Mouse (Mus musculus) adrenal gland, adult 2 months (tissue): Measurements from ENCODE around the gene Ndfip2. TPM values are rescaled to one million over a fixed set of nuclear protein-coding genes. Genes with fewer than 3 reads are reported as not detected.

Experiments used
- DNase-seq: peaks from one replicate; pipeline ENCODE4 v3.0.0; 2021
- polyA plus RNA-seq: library from polyadenylated mRNA; depleted of rRNA; stranded (reverse); fragments of >200 nt; gene quantifications from 2 replicates; pipeline ENCODE4 v1.2.3, GENCODE M21; 2012
- total RNA-seq, 2 experiments: library from RNA; stranded (reverse); gene quantifications; 2 replicates each; pipeline ENCODE4 v1.2.3; 2021

Gene Ndfip2
- total and polyA plus RNA-seq, 3 experiments, result 33.3 to 45.6 (median 41.4) TPM

DNA sequence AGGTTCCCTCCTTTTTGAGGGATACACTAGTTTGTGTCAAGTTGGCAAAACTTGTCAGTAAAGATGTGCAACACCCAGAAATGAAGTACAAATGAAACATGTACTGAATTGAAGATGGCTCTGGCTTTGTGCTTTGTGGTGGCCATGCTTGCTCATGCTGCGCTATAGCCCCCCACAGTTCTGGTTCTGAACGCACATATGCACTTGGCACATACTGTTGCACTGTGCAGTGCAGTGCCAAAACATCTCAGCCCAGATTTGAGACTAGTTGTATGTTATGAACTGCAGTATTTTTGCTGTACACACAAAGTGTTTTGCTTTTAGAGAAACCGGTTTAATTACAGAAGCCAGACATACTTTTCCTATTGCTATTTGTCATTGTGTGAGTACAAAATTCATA lies 25.7 kb downstream of the Ndfip2 start:
- DNase-seq, result no peak

DNA sequence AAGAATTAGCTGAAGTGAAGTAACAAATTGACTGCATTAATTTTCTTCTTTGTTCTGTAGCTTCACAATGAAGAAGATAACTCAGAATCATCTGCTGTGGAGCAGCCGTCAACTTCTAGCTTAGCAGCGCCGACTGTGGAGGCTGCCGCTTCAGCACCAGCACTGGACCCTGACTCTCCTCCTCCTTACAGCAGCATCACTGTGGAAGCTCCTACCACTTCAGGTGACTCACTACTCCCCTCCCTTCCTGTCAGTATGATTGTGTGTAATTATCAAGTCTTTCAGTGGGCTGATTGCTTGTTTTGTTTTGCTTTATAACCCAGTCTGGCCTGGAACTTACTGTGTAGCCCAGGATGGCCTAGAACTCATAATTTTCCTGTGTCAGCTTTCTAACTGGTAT lies 29.2 kb downstream of the Ndfip2 start:
- DNase-seq, result no peak

DNA sequence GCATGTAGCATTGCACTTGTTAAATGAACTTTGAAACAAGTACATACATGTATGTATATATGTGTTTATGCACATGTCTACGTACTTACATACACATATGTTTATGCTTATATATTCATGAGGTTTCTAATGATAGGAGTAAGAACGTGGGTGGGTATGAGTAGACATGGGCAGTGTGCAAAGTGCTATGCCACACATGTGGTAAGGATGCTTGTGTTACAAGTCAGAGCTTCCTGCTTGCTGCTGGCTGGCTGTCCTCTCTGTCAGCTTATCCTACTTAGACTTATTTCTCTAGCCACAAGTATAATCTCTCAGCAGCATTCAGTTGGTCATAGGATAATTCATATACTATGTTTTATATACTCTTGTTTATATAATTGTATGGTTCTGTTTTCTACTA lies 29.6 kb downstream of the Ndfip2 start:
- no peak for DNase-seq

DNA sequence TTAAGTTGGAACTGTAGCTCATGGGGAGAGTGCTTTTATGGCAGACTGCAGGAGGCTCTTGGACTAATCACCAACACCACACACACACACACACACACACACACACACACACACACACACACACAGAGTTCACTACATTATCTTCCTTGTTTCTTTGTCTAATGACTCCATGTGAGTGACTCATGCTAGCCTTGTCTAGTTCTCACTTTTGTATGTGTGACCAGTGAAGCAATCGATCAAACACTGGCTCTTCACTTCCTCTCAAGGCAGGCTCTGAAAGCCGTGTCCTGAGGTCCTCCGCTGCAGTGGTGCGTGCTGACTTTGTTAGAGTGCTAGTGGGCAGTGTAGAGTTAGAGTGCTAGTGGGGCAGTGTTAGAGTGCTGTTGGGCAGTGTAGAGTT lies 30.2 kb downstream of the Ndfip2 start:
- peak; percentile 27 for DNase-seq

DNA sequence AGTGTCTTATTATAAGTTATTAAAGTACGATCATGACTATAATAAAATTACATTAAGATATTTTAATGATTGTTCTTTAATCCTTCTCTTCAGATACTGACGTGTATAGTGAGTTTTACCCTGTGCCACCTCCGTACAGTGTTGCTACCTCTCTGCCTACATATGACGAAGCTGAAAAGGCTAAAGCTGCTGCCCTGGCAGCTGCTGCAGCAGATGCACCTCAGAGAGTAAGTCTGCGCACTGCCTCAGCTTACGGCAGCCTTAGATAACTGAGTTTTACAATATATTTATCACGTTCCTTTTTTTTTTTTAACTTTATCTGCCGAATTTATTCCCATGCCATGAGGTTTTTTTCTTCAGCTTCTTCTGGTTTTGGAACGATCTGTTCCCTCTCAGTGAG lies 33.8 kb downstream of the Ndfip2 start:
- DNase-seq, result no peak

DNA sequence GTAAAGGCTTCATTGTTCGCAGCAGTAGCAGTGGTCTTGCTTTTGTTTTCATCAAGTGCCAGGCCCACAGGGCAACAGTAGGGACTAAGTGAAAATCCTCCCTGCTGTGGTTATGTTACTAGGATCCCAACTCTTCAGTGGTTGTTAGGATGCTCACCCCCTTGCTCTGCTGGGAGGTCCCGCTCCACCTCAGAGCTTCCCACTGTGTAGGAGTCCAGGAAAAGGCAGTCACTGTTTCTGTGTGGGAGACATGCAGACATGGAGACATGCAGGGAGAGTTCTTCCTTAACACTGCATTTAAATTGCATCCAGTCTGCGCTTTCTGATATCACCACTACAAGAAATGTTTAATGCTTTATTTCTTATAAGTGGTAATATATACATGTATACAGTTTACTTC lies 35.4 kb downstream of the Ndfip2 start:
- no peak for DNase-seq

DNA sequence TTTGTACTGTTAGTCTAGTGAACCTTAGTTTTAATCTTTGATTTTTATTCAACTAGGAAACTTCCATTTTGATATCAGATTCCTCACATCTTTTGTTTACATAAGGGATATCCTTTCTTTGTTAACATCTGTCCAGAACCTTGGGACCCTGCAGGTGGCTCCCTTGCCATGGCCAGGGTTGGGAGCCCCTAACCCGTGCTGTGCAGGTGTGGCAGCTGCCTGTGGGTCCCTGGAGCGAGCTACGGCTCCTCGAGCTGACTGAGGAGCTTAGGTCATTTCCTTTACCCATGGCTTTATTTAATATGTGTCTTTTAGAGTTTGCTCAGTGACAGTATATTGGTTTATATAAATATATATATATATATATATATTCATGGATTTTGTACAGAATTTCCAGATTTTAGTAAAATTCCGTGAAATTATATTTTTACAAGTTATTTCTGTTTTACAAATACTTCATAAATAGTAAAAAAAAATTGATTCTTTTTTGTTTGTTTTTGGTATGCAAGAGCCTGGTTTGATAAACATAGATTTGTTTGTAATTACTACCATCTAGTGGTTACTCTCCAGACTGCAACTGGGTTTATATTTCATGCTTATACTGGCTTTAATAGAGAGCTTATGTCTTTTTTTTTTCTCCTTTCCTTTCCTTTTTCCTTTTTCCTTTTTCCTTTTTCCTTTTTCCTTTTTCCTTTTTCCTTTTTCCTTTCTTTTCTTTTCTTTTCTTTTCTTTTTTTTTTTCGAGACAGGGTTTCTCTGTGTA lies 37.6 kb downstream of the Ndfip2 start:
- no peak for DNase-seq

DNA sequence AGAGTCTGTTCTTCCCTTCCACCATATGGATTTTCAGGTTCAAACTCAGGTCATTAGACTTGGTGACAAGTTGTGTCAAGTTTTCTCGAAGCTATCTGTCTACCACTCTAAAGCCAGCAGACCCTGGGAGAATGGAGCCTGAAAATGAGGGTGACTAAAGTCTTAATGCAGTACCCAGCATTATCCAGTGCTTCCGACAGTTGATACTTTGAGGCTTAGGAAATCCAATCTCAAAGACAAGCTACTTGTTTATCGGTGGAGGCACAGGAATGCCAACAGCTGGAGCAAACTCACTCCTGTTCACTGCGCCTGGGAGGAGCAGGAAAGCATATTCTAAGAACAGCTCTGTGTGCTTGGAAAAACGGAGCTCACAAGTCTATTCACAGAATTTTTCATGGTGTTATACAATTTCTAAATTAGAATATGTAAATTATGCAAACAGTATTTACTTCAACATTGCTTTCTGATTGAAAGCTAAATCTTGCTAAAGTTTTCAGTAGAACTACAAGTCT lies 41.4 kb downstream of the Ndfip2 start:
- DNase-seq, result no peak

DNA sequence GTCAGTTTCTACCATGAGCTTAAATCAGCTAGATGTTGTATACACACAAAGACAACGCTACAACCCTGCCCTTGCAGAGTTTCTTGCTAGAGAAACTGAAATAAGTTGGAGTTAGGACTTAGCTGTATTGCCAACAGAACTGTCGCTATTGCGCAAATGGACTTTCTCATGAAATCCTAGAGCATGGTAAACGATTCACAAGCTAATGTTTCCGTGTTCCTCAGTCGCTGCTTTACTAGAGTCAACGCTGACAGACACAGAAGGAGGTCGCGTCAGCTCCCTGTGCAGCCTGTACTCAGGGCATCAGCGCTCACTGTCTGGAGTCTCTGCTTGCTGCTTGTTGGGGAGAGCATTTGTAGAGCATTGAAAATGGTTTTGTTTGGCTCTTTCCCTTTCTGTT lies 42.2 kb downstream of the Ndfip2 start:
- no peak for DNase-seq

DNA sequence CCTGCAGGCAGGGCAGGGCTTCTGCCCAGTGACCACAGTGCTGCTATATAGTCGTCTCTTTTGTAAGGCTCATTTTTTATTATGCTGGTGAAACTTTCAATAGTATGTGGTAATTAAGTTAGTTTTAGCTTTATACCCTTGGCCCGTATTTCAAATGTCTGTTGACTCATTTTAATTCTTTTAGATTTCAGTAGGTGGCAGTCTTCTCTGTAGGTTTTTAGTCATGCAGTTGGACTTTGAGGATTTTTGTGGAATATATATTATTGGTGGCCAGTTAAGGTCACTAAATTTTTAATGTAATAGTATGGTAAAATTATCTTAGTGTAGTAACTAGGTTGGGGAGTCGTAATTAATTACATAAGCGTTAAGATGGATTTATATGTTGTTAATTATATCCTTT lies 44.3 kb downstream of the Ndfip2 start:
- no peak for DNase-seq

DNA sequence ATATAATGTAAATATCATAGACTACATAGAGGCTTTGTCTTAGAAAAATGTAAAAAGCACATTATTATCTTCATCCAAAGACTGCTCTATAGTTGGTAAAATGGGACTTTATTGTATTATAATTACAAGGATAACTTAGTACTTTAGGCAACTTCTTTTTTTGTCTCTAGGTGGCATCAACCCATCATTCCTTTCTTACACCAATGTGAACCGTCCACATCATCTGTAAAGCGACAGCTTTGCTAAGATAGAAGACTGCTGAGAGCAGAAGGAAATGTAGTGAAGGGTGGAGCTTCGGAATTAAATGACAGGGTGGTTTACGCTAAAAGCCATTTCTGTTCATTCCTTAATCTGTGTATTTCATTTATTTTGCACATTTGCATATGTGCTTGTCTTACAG lies 49.3 kb downstream of the Ndfip2 start:
- DNase-seq, result no peak

DNA sequence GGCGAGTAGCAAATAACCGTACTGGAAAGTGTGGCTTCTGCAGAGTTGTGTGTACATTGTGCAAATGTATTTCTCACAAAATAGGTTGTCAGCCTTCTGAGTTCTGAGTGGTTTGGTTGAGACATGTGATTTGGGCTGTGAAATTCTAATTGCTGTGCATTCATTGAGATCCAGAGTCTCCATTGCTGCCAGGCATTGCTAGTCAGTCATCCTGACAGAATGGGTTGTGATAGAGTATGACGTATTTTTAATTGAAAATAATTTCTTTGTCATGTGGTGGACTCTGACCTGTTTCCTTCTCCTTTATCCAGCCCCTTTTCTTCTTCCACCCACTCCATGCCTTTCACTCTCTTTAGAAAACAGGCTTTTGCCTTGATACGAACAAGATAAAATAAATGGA lies 54.0 kb downstream of the Ndfip2 start:
- DNase-seq, result no peak

DNA sequence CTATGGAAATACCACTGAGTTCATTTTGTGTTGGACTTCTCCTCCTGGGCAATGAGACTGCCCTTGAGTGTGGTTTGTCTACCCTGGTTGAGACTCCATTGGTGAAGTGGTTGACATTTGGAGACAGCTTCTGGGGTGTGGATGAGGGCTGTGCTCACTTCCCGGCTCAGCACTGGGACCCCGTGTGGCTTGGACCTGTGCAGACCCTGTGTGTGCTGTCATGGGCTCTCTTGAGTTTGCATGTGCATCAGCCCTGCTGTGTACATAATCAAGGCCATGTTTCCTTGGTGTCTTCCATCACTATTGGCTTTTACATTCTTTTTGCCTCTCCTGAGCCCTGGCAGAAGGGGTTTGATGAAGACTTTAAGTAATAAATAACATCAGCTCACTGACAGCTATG lies 54.6 kb downstream of the Ndfip2 start:
- no peak for DNase-seq

DNA sequence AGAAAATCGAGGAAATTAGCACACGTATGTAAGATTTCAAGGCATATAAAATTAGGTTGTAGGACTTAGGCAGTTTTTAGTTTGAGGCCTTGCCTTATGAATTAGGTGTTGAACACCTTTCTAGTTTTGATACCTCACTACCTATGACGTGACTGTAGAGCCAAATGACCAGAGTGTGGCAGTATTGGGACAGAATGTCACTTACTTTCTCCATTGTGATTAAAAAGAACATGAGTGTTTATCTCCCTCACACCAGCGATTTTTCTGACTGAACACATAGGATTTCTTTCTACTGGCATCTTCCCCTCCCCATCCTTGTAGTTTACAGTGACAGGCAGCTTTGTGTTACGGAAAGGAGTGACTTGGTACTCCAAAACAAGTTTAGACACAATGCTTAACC lies 55.5 kb downstream of the Ndfip2 start:
- DNase-seq, result no peak

DNA sequence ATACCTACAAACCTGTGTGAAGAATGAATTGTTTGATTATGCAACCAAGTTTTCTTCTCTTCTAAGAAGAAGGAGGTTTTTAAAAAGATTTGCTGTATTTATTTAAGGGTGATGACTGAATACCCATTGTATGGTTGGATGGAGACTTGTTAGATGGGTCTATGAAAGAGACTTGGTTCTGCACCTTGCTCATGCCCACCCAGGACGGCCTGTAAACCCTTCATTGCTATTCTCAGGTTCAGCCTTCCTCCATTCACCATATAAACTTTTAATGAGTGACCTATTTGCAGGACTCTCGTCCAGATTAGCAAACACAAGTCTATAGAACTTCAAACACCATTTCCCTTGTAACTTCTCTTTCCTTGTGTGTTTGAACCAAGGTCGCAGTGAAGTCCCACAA lies 63.3 kb downstream of the Ndfip2 start:
- no peak for DNase-seq

DNA sequence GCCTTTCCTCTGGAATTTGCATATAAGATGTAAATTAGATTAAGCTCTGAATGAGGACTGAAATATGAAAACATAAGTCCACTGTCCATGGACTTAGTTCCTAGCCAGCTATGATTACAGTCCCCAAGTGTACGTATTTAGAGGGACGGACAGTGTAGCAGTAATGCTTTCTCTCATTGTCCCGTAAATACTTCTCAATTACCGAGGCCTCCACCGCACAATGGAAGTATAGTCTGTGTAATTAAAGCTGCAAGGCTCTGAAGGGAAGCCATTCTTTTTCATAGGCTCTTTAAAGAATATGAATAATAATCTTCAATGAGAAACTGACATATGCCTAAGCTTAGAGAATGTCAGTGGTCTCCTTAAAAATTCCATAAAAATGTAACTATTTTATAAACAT lies 64.5 kb downstream of the Ndfip2 start:
- no peak for DNase-seq

DNA sequence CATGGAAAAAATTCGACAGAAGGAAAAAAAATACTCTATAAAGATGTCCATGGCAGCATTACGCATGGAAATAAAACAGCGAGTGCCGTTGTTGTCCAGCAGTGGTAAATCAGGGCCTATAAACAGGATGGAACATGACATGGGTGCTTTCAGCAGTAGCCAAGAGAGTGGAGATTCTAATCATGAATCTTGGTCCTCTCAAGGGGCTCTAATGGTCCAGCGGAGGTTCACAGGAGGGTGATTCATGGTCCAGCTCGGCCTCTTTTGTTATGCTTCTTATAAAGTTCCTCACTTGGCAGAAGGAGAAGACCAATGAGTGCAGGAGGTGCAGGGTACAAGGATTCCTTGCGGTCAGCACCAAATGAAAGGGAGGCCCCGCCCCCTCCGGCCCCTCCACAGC lies 65.1 kb downstream of the Ndfip2 start:
- DNase-seq, result no peak

DNA sequence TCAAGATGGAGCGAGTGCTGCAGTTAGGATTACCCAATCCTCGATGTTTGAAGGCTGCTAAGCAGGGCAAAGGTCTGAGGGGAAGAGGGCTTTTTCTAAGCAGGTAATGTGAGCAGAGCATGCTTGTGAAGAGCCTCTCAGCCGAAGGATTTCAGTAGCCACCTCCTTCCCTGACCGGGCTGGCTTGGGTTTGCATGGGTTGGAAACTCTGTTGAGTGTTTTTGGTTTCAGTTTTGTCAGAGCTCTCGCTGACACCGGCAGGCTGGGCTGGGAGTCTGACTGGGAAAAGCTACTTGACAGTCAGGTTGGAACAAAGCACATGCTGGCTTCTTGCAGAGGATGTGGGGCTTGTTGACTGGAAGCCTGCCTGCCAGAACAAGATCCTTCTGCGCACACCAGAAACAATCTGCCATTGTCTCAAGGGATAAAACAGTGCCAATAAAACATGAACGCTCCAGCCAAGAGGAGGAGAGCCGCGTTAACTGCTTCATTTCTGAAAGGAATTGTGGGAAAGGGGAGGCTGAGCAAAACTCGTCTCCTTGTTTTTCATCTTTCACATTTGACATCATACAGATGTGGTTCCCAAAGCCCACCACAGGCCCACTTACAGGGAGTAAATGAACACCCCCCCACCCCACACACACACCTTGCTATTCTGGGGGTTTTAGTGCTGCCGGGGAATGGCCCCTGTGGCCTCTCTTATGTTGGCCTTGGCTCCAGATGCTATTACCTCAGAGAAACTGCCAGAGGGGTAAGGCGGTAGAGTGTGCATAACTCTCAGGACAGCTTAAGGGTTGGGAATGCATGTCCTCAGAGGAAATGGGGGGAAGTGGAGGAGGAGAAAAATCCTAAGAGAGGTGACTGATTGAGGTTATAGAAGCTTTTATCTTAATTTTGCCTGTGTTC lies 70.3 kb downstream of the Ndfip2 start:
- peak; percentile 76 for DNase-seq

DNA sequence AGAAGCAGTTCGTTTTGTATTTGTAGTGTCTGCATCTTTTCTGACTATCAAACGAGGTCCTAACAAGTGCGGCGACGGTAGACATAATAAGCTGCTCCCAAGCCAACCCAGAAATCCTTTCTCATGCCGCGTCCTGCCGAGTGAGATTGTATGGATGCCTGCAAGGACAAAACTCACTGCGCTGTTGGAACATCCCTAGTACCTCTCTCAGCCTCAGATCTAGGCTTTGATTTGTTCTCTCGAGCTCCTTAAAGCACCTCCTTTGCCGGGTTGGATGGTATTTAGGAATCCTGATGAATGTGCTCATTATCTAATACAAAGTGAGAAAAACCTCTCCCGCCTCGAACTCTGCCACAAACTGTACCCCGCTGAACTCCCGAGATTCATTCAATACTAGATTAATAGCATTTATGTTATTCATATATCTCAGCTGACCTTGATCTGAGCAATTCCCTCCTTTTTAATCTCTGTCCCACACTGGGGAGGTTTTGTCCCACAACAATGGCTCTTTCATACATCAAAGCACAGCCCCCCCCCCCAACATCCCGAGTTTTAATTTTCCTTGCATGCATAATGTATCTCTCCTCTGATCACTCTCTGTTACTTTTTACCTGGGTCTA lies 75.2 kb downstream of the Ndfip2 start:
- no peak for DNase-seq

DNA sequence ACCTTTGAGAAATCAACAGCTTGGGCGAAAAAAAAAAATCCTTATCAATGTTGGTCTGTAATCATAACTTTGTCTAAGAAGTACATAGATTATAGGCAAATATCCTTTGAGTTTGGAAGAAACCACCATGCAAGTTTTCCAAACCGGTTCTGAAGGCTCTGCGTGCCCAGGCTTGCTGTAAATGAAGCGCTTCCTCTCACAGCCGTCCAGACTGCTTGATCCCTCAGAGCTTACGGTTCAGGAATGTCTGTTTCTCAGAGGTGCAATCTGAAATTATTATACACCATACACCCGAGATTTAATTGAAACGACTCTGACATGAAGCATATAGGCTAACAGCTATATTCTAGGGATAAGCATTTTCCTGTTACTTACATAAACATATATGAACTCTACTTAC lies 83.4 kb downstream of the Ndfip2 start:
- no peak for DNase-seq

DNA sequence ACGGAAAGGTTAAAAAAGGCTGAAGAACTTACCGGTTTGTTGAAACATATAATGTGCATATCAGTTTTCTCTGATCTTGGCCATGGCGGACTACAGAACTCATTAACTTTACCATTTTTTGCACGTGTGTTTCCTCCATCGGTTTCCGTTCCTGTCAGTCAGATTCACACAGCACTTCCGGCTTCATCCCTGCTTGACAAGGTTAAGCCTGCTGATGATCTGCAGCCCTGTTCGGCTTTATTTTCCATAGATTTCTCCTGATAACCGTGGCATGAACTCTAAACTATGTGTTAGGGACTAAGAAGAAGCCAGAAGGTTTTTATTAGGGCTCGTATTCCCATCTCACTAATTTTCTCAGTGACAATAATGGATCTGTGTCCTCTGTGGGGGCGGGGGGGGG lies 95.7 kb downstream of the Ndfip2 start:
- no peak for DNase-seq
